Mouse (Mus musculus) cerebellum, adult 2 months (tissue): Measurements from ENCODE around the gene Hpcal4.

ENCODE experiments used
- CTCF ChIP-seq: fragments of 200-500 bp; IDR thresholded peaks from 2 replicates; pipeline ENCODE4 v1.5.1; 2011; ENCODE audit warnings: low read depth, mild to moderate bottlenecking, control low read depth, low read length, moderate library complexity, borderline replicate concordance; ENCODE audit not compliant: insufficient read depth
- POLR2A ChIP-seq: fragments of 200-500 bp; IDR thresholded peaks from 2 replicates; pipeline ENCODE4 v1.6.1; 2011; ENCODE audit warnings: low read length, control low read depth, borderline replicate concordance; ENCODE audit not compliant: insufficient read depth

GRCm38 (mm10) chr4:123232841-123233240 is 49.8 kb downstream of the Hpcal4 start:
- TF ChIP-seq CTCF = no peak
- no peak for TF ChIP-seq POLR2A
